Mouse (Mus musculus) lung, adult 10 weeks (tissue): ENCODE data around the gene Muc13. TPM values are rescaled to one million over a fixed set of nuclear protein-coding genes. Genes with fewer than 3 reads are reported as not detected.

Source experiments
- polyA plus RNA-seq: library from polyadenylated mRNA; stranded (reverse); fragments of 350-450 nt; fragmentation: Illumina TruSeq; extraction: RNeasy Lipid Tissue Mini Kit (QIAGEN cat#74804); gene quantifications from one replicate; pipeline ENCODE4 v1.2.3, GENCODE M21; 2014; ENCODE audit warnings: low read depth, low replicate concordance; ENCODE audit not compliant: insufficient read depth

Gene Muc13
- 0.08 TPM for polyA plus RNA-seq

DNA sequence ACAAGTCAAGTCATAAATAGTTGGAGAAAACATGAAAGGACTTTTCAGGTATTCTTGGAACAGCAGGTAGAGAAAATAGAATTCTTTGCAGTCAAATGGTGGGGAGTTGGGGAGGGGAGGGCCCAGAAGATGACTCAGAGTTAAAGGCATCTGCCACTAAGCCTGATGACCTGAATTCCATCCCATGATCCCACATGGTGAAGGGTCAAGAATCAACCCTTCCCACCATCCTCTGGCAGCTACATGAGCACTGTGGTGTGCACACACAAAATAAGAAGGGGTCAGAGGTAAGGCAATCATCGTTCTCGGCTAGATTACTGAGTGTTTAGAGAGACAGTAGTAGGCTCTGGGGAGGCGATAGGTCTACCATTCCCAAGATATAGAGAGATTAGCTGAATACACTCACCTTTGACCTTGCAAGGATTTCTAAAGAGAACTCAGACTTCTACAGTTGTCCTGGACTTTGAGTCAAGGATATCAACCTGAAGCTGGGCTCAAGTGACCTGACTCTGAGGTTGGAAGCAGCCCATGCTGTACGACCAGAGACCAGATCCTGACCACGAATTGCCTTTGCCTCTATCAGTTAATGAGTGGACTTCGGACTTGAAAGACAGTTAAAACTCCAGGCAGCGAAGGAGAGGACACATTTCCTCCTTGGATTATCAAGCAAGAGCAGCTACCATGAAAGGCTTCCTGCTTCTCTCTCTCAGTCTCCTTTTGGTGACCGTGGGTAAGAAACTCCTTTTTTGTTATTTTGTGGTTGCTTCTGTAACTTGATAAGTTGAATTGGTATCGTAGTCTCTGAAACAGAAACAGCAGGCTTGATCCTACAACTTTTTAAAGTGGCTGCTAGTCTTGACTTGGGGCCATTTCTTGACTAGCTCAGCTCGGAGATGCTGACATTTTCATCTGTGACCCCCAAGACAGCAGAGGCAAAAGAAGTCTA lies at the start of gene Muc13:
Gene Muc13, plus strand, starts transcription at position 192 of the 946 bp plus-strand sequence.

DNA sequence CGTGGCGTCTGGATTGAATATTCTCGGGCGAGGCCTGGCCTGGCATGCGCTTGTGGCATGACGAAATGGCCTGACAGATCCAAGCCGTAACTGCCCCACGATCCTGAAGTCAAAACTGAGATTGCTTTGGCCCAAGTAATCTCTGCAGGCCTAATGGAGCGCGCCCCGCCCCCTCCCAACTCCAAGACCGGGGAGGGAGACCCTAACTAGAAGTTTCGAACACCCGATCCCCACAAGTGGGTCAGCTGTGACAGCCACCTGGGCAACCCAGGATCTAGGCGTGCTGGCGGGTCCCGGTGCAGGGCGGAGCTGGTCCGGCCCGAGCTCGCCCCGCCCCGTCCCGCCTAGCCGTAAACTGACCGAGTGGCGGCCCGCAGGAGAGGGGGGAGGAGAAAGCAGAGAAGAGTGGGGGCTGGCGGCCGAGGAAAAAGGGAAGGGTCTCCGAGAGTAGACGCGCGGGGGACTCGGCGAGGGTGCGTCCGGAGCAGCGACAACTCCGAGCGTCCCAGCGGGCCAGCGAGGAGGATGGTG lies 35.5 kb downstream of the Muc13 start, which contains the start of gene Itgb5:
Gene Itgb5, plus strand, starts transcription at position 365 of the 531 bp plus-strand sequence.

Other genes with a start within 250 kb of the Muc13 start
- gene Heg1, start 109.7 kb upstream of the Muc13 start, polyA plus RNA-seq, result 36.9 TPM
- gene Itgb5, start 35.6 kb downstream of the Muc13 start, polyA plus RNA-seq, result 75.1 TPM
- 6.3 TPM for gene Umps, start 173.0 kb downstream of the Muc13 start, polyA plus RNA-seq